Mouse (Mus musculus) kidney, adult 9 months (tissue): ENCODE measurements at regions not wholly inside any gene's neighbourhood (a gene's known extent, or its start where the extent isn't known, plus 50 kb on each side); places are given as distances from the start of the nearest gene placed in this dataset.

Source experiments
- DNase-seq: peaks from one replicate; pipeline ENCODE4 v3.0.0; 2022

DNA sequence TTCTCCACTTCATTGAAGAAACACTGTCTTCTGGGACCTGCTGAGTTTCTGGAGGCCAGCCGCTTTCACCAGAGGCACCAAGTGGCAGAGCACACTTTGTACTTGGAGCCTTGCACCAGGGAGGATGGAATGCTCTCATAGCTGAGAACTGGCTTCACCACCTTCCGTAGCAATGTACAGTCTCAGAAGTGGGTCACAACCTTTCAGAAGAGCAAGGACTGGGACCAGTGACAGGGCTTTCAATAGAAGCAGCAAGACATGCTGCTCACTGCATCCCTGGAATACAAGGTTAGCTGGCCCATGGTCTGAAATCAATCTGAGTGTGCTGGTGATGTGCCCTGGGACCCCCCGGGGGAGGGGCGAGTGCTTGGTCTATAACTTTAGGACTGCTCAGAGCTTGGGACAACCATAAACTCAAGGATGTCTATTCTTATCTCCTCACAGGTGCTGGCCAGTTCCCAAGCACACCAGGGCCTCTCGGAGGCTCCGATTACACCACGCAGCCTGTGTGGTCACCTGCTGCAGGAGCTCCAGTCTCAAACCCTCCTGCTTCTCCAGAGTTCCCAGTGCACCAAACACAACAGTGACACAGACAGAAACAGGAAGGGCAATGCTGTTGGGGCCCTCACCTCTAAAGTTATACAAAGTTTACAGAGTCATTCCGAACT lies 114.4 kb upstream of the Tmem45b start:
- no peak for DNase-seq

DNA sequence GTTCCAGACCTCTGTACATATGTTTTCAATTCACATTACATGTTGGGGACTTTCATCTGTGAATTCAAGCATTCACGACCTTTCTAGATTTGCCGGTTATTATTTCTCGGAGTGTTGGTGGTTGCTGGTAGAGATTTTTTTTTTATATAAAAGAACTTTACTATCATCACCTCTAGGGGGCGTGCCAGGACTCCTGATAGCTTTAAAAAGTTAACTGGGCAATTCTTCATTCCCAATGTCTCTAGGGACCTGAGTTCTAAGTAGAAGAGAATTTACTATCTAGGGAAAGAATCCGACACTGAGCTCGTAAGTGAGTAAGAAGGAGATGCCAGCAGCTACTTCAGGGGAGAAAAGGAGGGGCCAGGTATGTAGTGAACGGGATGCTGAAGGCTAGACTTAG lies 112.8 kb upstream of the Tmem45b start:
- DNase-seq: peak; percentile 62

DNA sequence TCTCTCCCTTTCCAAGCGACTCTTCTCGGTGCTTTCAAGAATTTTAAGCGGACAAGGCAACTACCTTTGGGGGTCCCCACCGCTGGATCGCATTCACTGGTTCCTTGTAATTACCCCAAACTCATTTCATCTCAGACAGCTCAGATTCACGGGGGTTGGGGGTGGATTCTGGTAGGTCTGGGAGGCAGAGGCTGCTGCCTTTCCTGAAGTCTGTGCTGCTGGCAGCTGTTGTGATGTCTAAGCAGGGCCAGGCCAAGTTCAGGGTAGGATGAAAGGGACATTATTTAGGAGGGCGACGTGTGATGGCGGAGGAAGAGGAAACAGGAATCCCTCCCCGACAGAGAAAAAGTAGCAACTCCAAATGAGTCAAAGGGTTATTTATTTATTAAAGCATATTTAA lies 102.8 kb upstream of the Tmem45b start:
- no peak for DNase-seq

DNA sequence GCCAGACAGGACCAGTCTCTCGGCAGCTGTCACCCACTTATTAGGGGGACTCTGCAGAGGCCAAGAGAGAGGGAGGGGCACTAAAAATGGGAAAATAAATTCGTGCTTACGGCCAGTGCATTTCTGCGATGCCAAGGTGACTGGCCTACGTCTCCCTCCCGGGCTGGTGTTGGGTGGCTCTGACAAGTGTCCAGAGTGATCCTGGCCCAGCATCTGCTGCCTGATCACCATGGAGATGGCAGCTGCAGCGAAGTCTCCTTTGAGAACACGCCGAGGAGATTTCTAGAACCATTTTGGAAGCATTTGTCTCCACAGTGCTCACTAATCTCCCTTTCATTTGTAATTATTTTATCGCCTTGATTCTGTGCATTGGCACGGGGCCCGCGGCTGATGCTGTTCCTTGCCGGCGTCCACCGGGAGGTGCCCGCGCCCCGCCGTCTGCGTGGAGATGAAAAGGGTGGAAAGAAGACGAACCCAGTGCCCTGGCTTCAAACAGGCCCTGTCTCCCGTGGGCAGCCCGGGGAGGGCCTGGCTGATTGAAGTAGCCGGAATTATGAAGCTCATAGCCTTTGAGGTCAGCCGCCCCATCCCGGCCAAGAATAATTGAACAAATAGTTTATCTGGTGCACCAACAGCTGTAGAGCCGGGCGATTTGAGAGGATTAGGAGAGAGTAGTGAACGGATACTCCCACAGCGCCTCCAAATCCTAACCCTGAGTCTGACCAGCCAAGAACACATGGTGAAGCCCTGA lies 102.2 kb upstream of the Tmem45b start:
- DNase-seq: no peak

DNA sequence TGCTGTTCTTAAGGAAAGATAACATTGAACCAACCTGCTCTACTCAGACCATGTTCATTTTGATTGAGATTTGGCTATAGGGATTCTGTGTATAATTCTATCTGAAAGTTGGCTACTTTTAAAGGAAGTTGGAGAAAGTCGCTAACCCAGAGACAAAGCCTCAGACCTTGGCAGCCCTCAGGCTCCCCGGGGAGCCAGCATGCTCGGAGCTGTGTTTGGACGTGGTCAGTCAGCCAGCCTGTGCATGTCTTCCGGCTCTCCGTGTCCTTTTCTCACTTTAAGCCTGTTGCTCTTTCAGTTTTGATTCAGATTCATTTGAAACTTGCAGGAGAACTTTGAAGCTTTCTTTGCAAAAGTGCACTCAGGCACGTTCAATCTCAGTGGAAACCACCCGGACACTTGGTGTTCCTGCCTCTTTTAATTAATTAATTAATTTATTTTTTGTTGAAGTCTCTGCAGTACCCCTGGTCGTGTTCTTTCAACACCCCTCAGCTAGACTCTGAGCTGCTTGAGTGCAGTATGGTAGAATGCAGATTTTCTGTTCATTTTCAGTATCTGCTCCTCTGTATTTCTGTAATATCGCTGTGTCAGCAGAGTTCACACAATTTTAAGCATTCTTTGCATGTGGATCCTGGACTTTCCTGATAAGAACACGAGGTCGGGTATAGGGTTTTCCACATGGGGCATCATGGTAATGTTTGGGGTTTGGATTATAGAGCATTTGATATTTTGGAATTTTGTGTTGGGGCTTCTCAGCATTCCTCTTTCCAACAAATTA lies 100.9 kb upstream of the Tmem45b start:
- DNase-seq: peak; percentile 23

DNA sequence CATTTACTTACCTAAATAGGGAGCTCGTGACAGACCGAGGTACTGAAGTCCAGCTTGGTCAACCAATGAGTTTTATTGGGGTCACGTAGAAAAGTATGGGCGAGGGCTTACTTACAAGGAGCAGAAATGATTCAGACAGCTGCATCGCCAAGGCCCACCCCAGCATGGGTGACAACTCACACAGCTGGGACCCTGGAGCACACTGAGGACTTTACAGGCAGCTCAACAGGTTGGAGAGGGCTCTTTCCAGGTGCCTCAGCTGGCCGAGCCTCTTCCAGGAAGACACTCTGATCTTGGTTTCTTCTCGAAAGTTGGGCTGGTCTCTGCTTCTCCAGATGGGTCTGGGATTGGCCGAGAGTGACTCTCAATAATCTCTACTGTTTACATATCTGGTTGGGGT lies 99.3 kb upstream of the Tmem45b start:
- no peak for DNase-seq

DNA sequence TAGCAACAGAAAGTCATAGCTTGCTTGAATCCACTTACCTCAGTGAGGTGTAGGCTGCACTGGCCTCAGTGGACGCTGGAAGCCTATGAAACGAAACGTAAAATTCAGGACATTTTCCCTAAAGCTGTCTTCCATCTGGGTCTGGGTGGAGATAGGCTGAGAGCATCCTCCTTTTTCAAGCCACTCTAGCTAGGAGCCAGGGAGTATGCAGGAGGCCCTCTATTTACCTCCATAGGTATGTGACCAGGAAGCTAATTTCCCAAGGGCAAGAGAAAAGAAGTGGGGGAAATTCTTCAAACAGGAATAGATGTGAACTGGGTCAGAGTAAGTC lies 95.9 kb upstream of the Tmem45b start:
- DNase-seq: no peak

DNA sequence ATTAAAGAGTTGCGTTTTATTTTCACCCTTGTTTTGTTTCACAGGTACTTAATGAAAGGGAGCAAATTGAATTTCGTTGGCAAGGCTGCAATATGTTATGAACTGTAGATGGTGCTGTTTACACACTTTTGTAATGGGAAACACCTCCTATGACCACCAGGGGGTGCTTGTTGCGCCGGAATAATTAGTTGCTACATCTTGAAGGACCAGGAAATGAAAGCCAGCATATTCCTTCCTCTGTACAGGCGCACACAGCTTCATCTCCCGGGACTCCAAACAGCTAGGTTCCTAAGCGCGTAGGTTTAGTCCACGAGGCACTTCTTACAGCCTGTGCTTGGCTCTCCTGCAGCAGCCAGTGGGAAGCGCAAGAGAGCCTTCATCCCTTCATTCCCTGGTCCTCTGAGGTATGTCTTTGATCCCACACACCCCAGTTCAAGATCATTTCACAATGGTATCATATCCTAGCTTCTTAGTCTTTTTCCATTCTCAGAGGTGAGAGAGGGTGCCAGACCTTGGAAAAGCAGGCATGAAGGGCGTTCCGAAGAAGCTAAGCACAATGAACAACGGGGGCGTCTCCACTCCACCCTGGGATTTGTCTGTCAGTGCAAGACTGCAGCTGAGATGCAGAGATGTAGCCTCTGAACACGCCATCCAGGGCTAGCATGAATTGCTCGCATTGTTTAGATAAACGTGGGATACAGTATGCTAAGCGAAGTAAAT lies 95.4 kb upstream of the Tmem45b start:
- peak; percentile 91 for DNase-seq

DNA sequence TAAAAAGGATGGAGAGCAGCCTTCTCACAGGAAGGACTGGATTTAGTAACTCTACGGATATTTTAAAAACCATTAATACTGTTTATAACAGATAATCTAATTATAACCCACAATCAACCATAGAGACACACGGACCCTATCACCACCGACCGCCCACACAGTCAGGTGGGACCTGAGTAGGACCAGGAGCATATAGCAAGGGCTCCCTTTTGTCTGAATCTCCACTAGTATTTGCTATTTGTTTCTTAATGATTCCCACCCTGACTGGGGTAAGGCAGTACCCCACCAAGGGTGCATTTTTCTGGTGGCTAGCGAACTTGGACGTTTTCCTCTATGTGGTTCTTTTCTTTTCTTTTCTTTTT lies 79.4 kb upstream of the Tmem45b start:
- no peak for DNase-seq

DNA sequence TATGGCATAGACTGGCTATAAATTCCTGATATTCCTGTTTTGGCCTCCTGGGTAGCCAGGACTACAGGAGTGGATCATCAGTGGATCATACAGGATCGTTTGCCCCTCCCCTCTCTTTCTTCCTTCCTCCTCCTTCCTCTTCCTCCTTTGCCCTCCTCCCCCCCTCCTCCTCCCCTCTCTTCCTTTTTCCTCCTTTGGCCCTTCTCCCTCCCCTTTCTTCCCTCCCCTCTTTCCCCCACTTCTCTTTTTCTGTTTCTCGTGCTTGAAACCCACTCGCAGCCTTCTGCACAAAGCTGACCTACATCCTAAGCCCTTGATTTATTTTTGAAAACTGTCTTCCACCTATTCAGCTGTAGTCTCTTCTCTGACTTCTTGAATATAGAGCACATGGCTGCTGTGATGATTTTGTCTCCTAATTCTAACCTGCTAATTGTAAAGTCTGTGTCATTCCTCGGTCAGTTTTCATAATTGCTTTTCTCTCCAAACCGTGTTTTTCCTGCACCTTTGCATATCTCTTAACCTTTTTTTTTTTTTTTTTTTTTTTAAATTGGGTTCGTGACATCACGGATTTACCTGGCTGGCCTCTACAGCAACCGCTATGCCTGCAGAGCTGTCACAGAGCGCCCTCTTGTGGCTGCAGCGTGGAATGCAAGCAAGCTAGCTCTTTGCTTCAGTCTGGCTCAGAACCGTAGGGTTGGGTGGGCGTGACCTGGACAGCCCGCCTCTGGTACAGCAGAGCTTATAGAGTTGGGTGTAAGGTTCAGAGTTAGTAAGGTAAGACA lies 78.8 kb upstream of the Tmem45b start:
- peak; percentile 85 for DNase-seq

DNA sequence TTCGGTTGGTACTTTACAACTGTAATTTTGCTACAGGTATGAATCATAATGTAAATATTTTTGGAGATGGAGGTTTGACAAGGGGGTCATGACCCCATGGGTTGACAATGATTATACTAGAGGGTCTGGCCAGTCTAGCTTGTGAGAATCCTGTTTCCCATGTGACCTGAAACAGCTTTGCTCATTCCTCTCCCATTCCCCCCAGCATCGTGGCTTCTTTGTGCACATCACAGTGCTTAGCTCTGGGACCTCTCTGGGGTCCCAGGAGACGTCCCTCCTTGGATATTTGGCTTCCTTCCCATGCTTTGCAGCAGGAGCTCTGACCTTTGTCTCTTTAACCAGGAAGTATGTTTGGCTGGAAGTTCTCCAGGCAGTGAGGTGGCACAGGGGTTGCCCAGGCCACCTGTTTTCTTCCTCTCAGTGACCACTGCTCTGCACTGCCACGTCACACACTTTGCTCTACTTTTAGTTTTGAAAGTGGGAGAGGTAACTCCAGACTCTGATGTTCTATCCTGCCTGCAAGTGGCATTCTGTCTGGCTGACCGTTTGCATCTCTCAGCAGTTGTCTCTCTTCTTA lies 77.4 kb upstream of the Tmem45b start:
- peak; percentile 79 for DNase-seq

DNA sequence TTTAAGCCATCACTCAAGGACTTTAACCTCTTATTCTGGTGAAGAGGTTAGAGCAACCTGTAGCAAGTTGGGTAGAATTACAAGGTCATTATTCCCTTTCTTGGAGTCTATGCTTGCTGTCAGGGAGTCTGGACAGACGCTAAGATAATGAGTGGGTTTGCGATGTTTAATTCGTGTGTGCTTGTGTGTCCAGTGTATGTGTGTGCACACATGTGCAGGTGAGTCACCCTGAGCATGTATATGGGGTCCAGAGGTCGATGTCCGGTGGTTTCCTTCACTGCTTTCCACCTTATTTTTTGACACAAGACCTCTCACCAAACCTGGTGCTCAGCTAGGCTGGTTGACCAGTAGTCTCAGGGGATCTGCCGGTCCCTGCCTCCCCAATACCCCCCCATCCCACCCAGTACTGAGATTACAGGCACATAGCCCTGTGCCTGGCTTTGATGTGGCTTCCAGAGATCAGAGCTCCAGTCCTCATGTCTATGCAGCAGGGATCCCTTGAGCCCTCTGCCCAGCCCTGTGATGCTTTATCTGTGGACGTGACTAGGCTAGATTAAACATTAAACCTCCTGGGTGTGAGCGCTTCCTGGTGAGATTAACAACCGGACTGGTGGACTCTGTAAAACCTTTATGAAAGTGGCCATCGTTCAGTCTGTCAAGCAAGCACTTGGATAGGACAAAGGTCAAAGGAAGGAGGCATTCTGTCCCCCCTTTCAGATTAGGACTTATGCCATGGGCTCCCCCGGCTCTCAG lies 74.4 kb upstream of the Tmem45b start:
- DNase-seq: peak; percentile 83

DNA sequence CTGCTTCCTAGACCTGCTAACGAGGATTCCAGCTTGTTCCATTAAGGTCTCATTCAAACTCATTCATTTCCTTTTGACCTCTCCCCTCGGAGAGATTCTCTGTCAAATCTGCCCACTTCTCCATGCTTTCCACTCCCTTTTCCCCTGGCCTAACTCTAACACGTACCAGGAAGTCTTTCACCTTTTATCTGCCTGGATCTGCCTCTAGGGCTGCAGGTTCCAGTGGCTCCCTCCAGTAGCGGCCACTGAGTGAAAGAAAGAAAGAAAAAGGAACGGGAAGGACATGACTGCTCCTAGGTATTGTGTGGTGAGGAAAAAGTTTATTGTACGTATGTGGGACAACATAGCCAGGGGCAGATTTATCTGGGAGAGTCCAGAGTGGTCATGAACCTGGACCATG lies 64.8 kb upstream of the Tmem45b start:
- no peak for DNase-seq

DNA sequence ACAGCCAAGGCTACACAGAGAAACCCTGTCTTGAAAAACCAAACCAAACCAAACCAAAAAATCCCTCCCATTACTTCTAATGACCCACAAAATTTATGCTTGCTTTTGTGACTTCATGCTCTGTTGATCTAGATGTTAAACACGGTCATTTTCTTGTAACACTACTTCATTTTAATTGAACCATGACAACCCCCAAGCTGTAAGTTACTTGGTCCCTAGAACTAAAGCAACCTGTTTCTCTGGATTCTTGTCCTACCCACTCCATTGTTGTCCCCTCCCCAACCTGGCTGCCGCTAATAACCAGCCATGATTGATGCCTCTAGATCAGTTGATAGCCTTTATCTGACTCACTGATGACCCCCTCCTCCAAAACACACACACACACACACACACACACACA lies 63.0 kb upstream of the Tmem45b start:
- DNase-seq: no peak
